Mouse (Mus musculus) liver, postnatal 0 days (tissue): ENCODE data around the gene St3gal5.

Source experiments
- CTCF ChIP-seq: sonication (generic); IDR thresholded peaks from 2 replicates; pipeline ENCODE4 v1.5.1; 2016; ENCODE audit warnings: antibody characterized with exemption, low read depth
- EP300 ChIP-seq: IDR thresholded peaks from 2 replicates; pipeline ENCODE4 v1.6.1; 2016; ENCODE audit warnings: antibody characterized with exemption, low read depth, mild to moderate bottlenecking

DNA sequence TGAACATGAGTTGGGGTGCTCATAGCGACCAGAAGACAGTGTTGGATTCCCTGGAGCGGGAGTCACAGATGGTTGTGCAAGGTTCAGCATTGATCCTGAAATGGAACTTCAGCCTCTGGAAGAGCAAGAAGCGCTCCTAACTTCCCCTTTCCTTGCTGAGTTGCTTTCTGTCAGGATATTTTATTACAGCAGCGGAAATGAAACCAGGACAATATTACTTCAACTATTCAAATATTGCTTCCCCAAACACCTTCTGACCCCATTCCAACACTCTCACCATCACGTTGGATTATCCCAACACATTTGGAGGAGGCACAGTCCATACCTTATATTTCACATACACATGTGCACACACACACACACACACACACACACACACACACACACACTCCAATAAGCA lies 64.4 kb downstream of the St3gal5 start:
- TF ChIP-seq CTCF, result no peak
- no peak for TF ChIP-seq EP300
